Mouse (Mus musculus) frontal cortex, postnatal 36 days (tissue): ENCODE data around the gene Sirt4.
A peak's percentile ranks its signal among the peaks of the same experiment; 100 is the strongest.

ENCODE experiments used
- DNase-seq, 2 experiments: peaks; one replicate each; pipeline ENCODE4 v3.0.0; 2022; ENCODE audit warnings: low spot score in 2 of 2

Gene Sirt4

GRCm38 (mm10) chr5:115491771-115492322, 7.3 kb upstream of the Sirt4 start:
- DNase-seq: no peak

- DNase-seq: no peak
Observed at GRCm38 (mm10) chr5:115491076-115491475, 6.6 kb upstream of the Sirt4 start.

GRCm38 (mm10) chr5:115490638-115491000, 6.1 kb upstream of the Sirt4 start:
- DNase-seq: no peak

GRCm38 (mm10) chr5:115489699-115490637, 5.4 kb upstream of the Sirt4 start:
- DNase-seq: peak; percentile 86 to 90

- DNase-seq: peak; percentile 83 to 89
Observed at GRCm38 (mm10) chr5:115488841-115489698, 4.5 kb upstream of the Sirt4 start.

GRCm38 (mm10) chr5:115487942-115488580, 3.5 kb upstream of the Sirt4 start:
- no peak for DNase-seq

- no peak for DNase-seq
Observed at GRCm38 (mm10) chr5:115487353-115487752, 2.8 kb upstream of the Sirt4 start.

GRCm38 (mm10) chr5:115486726-115487125, 2.2 kb upstream of the Sirt4 start:
- no peak for DNase-seq

GRCm38 (mm10) chr5:115485489-115486205, 1.1 kb upstream of the Sirt4 start:
- DNase-seq: no peak

- DNase-seq: no peak
Observed at GRCm38 (mm10) chr5:115484996-115485395, 471 bp upstream of the Sirt4 start.

GRCm38 (mm10) chr5:115483385-115483784, 1.1 kb downstream of the Sirt4 start:
- no peak for DNase-seq

- DNase-seq: no peak
Observed at GRCm38 (mm10) chr5:115482390-115483265, 1.9 kb downstream of the Sirt4 start.

- no peak for DNase-seq
Observed at GRCm38 (mm10) chr5:115480101-115480500, 4.4 kb downstream of the Sirt4 start.

- DNase-seq: no peak
Observed at GRCm38 (mm10) chr5:115479561-115479960, 5.0 kb downstream of the Sirt4 start.

GRCm38 (mm10) chr5:115476107-115476727, 8.3 kb downstream of the Sirt4 start:
- DNase-seq: no peak

- no peak for DNase-seq
Observed at GRCm38 (mm10) chr5:115475337-115476106, 9.0 kb downstream of the Sirt4 start.

GRCm38 (mm10) chr5:115474174-115474828, 10.2 kb downstream of the Sirt4 start:
- DNase-seq: no peak

GRCm38 (mm10) chr5:115473191-115473590, 11.3 kb downstream of the Sirt4 start:
- DNase-seq: no peak
